In genomic region chr13:51418268-51418941, GRCm38 (mm10) we compare ENCODE assay signal across 7 mouse cellular contexts. TPM values are rescaled to one million over a fixed set of nuclear protein-coding genes. Genes with fewer than 3 reads are reported as not detected.
DNase-seq lines count a peak whose midpoint lies in the region; ATAC-seq lines count a peak whose summit lies in the region.

No protein-coding gene starts in this region.

- no peaks in the 10 kb centered on the region for H3K27me3 ChIP-seq in limb, embryonic 10.5 days (ENCODE audit: low read depth, poor library complexity, severe bottlenecking)
- no peaks in the 10 kb centered on the region for H3K27me3 ChIP-seq in midbrain, embryonic 13.5 days

- WGBS in limb, embryonic 10.5 days: 9% methylated on average over 20 of the region's 20 CpGs
- WGBS in midbrain, embryonic 13.5 days: 5% methylated on average over 20 of the region's 20 CpGs

- peaks cover 7% of the 10 kb centered on the region; the same call in 1 of the 2 replicates for H3K9me3 ChIP-seq in limb, embryonic 10.5 days (replicated peaks)
- H3K9me3 ChIP-seq in midbrain, embryonic 13.5 days: no peaks in the 10 kb centered on the region

- peak overlapping the region; percentile 84 for H3K27ac ChIP-seq in limb, embryonic 10.5 days
- peak overlapping the region; percentile 63 for H3K27ac ChIP-seq in midbrain, embryonic 13.5 days

- peak overlapping the region; percentile 21 for H3K4me3 ChIP-seq in limb, embryonic 10.5 days
- H3K4me3 ChIP-seq in midbrain, embryonic 13.5 days (replicated peaks): peak overlapping the region; percentile 20

- H3K4me1 ChIP-seq in limb, embryonic 10.5 days: peaks cover 36% of the 10 kb centered on the region
- H3K4me1 ChIP-seq in midbrain, embryonic 13.5 days (replicated peaks): peaks cover 20% of the 10 kb centered on the region

- DNase-seq in adrenal gland, postnatal 10 days: peak; percentile 95
- DNase-seq in embryo, embryonic 9.5 days (ENCODE audit: extremely low spot score): peak; percentile 93
- DNase-seq in heart, adult 18-20 months: peak; percentile 92 to 99
- peak; percentile 95 for DNase-seq in kidney, adult 18-20 months
- peak; percentile 99 for DNase-seq in limb, embryonic 10.5 days (ENCODE audit: low spot score)
- peak; percentile 55 for DNase-seq in spleen, adult 12 weeks (ENCODE audit: low spot score)

- ATAC-seq in midbrain, embryonic 13.5 days: peak; percentile 85

- peak overlapping the region; percentile 50 for H3K4me2 ChIP-seq in midbrain, embryonic 13.5 days (replicated peaks)

- H3K9ac ChIP-seq in midbrain, embryonic 13.5 days (replicated peaks): peak overlapping the region; percentile 55

- H3K36me3 ChIP-seq in limb, embryonic 10.5 days: peaks cover 91% of the 10 kb centered on the region
- peaks cover 10% of the 10 kb centered on the region for H3K36me3 ChIP-seq in midbrain, embryonic 13.5 days

RNA-seq across cellular contexts. Expression of gene S1pr3, which starts 10.0 kb away (rescaled TPM):
- 10 to 100 TPM; 19.9 to 22.4 TPM for total RNA-seq in adrenal gland, postnatal 10 days (2021)
- 10 to 100 TPM; 11.5 to 12.7 TPM for total RNA-seq in heart, adult 18-20 months (2021)
- polyA plus RNA-seq in limb, embryonic 10.5 days (2016; fragmentation: Nextera tagmentation; extraction: Ambion mirVana): 79.5 and 123 TPM in 2 replicates
- polyA plus RNA-seq in midbrain, embryonic 13.5 days (2015; fragmentation: Nextera tagmentation; extraction: Ambion mirVana): 10.2 and 10.4 TPM in 2 replicates

Comparison
In these comparisons a context has a peak if more than half of its experiments do, and no peak if none do; other contexts are left out.
1. Peak in every context shown above with its lines: DNase-seq, ATAC-seq, H3K4me3 ChIP-seq and H3K27ac ChIP-seq.